Mouse (Mus musculus): ENCODE measurements around the gene Aanat. TPM values are rescaled to one million over a fixed set of nuclear protein-coding genes. Genes with fewer than 3 reads are reported as not detected.

Gene Aanat
- total RNA-seq (2012; rRNA removed) (not detected in 2 replicates), polyA plus RNA-seq (2012; ENCODE audit: insufficient read depth in 1 of 2, insufficient read length in 2 of 2, low read depth in 1 of 2, low replicate concordance in 2 of 2, missing spikeins in 1 of 2) (not detected)

GRCm38 (mm10) chr11:116586310-116586709 is at the start of gene Aanat:
Gene Aanat (plus strand): TSS chr11:116586432.
- no peak within 1 kb of the TSS for H3K4me3 ChIP-seq (ENCODE audit: control insufficient read depth in 1 of 2, insufficient read depth in 1 of 2, low read depth in 2 of 2, low read length in 2 of 2)
- peaks cover 0 to 10% of the 10 kb centered on the region in 2 experiments; a peak in 2 of 4 replicates for H3K36me3 ChIP-seq (ENCODE audit: control insufficient read depth in 1 of 2, insufficient read depth in 2 of 2, low read length in 2 of 2)
- H3K27me3 ChIP-seq (ENCODE audit: control insufficient read depth in 1 of 2, insufficient read depth in 2 of 2, low read length in 2 of 2): no peaks in the 10 kb centered on the region
- TF ChIP-seq MYB (IDR thresholded peaks at IDR 0.05; ENCODE audit: low read depth, low read length) (no peak), MEF2A (IDR thresholded peaks at IDR 0.05; ENCODE audit: extremely low read depth, insufficient replicate concordance, low read depth, low read length, poor library complexity, severe bottlenecking) (no peak), HCFC1 (IDR thresholded peaks at IDR 0.05; ENCODE audit: low read depth, low read length) (no peak), MAX (IDR thresholded peaks at IDR 0.05; ENCODE audit: low read length) (no peak), E2F4 (IDR thresholded peaks at IDR 0.05; ENCODE audit: borderline replicate concordance, low read depth, low read length) (no peak), MYC (IDR thresholded peaks at IDR 0.05; ENCODE audit: low read depth, low read length) (no peak), TAL1 (IDR thresholded peaks at IDR 0.05; ENCODE audit: low read length) (no peak)
- H3K27ac ChIP-seq (ENCODE audit: control insufficient read depth, low read depth, low read length): no peak within 1 kb of the TSS
- no peaks in the 10 kb centered on the region for H3K79me2 ChIP-seq (ENCODE audit: control insufficient read depth, insufficient read depth, low read length, poor library complexity)
- H3K4me1 ChIP-seq (ENCODE audit: control insufficient read depth in 1 of 2, insufficient read depth in 2 of 2, low read length in 2 of 2): peaks cover 8 to 28% of the 10 kb centered on the region in 2 experiments; a peak in 3 of 4 replicates
- H3K9ac ChIP-seq (ENCODE audit: control insufficient read depth, low read depth, low read length, poor library complexity, severe bottlenecking): no peak within 1 kb of the TSS
- H3K9me3 ChIP-seq (replicated peaks; ENCODE audit: insufficient read depth, low read length): no peaks in the 10 kb centered on the region
- no peak for DNase-seq (ENCODE audit: low read depth, low spot score)

GRCm38 (mm10) chr11:116536685-116537084 is 49.5 kb upstream of the Aanat start:
- peak overlapping the region; percentile 36; the same call in 1 of the 2 replicates for H3K27ac ChIP-seq (ENCODE audit: control insufficient read depth, low read depth, low read length)
- peak; percentile 62 for DNase-seq (ENCODE audit: low read depth, low spot score)
- TF ChIP-seq USF1 (IDR thresholded peaks at IDR 0.05; ENCODE audit: low read depth, low read length) (no peak), SIN3A (IDR thresholded peaks at IDR 0.05; ENCODE audit: low read length) (peak; percentile 40; the same call in 1 of the 2 replicates), EP300 (IDR thresholded peaks at IDR 0.05; ENCODE audit: low read depth in 1 of 2, low read length in 2 of 2) (peak; percentile 67 to 79), MYC (IDR thresholded peaks at IDR 0.05; ENCODE audit: low read depth, low read length) (no peak), MXI1 (IDR thresholded peaks at IDR 0.05; ENCODE audit: low read depth, low read length) (no peak), GATA1 (IDR thresholded peaks at IDR 0.05; ENCODE audit: low read depth, low read length) (peak; percentile 43; the same call in 1 of the 2 replicates), TAL1 (IDR thresholded peaks at IDR 0.05; ENCODE audit: low read length) (peak; percentile 44; the same call in 1 of the 2 replicates), MAZ (IDR thresholded peaks at IDR 0.05; ENCODE audit: low read depth, low read length) (no peak), HCFC1 (IDR thresholded peaks at IDR 0.05; ENCODE audit: low read depth, low read length) (no peak), NELFE (IDR thresholded peaks at IDR 0.05; ENCODE audit: low read depth, low read length) (0 out of 2 replicates have a peak, but pooled peaks have one; percentile 16), POLR2AphosphoS5 (IDR thresholded peaks at IDR 0.05; ENCODE audit: borderline replicate concordance, low read depth, low read length) (no peak), MEF2A (IDR thresholded peaks at IDR 0.05; ENCODE audit: extremely low read depth, insufficient replicate concordance, low read depth, low read length, poor library complexity, severe bottlenecking) (no peak), MYB (IDR thresholded peaks at IDR 0.05; ENCODE audit: low read depth, low read length) (no peak), ZKSCAN1 (IDR thresholded peaks at IDR 0.05; ENCODE audit: low read depth, low read length) (0 out of 2 replicates have a peak, but pooled peaks have one; percentile 30), GABPA (IDR thresholded peaks at IDR 0.05; ENCODE audit: low read depth, low read length) (no peak), USF2 (IDR thresholded peaks at IDR 0.05; ENCODE audit: borderline replicate concordance in 1 of 2, insufficient read depth in 1 of 2, low read depth in 1 of 2, low read length in 2 of 2) (no peak), ELF1 (IDR thresholded peaks at IDR 0.05; ENCODE audit: low read depth, low read length) (no peak), UBTF (IDR thresholded peaks at IDR 0.05; ENCODE audit: borderline replicate concordance, insufficient read depth, low read depth, low read length) (no peak), ZC3H11A (IDR thresholded peaks at IDR 0.05; ENCODE audit: low read depth, low read length) (no peak), CTCF (IDR thresholded peaks at IDR 0.05 in 2 of 3, conservative IDR thresholded peaks at IDR 0.05 in 1 of 3; ENCODE audit: control insufficient read depth in 1 of 3, insufficient read depth in 1 of 3, low read depth in 2 of 3, low read length in 3 of 3, poor library complexity in 1 of 3, severe bottlenecking in 1 of 3) (no peak), TCF12 (IDR thresholded peaks at IDR 0.05; ENCODE audit: low read depth, low read length) (peak; percentile 76; the same call in 1 of the 2 replicates), E2F4 (IDR thresholded peaks at IDR 0.05; ENCODE audit: borderline replicate concordance, low read depth, low read length) (no peak), CHD1 (IDR thresholded peaks at IDR 0.05; ENCODE audit: low read depth, low read length) (no peak), SMC3 (IDR thresholded peaks at IDR 0.05; ENCODE audit: low read depth, low read length) (peak; percentile 20; the same call in 1 of the 2 replicates), TBP (IDR thresholded peaks at IDR 0.05; ENCODE audit: low read depth, low read length) (no peak), MAFK (IDR thresholded peaks at IDR 0.05; ENCODE audit: borderline replicate concordance, low read depth, low read length) (no peak), JUND (IDR thresholded peaks at IDR 0.05; ENCODE audit: low read depth, low read length) (no peak), RAD21 (IDR thresholded peaks at IDR 0.05; ENCODE audit: low read depth, low read length) (no peak)

More at GRCm38 (mm10) chr11:116536685-116537084, 49.5 kb upstream of the Aanat start:
- H3K4me1 ChIP-seq (ENCODE audit: control insufficient read depth in 1 of 2, insufficient read depth in 2 of 2, low read length in 2 of 2): peaks cover 8 to 20% of the 10 kb centered on the region in 2 experiments; a peak in 3 of 4 replicates
- no peaks in the 10 kb centered on the region for H3K27me3 ChIP-seq (ENCODE audit: control insufficient read depth in 1 of 2, insufficient read depth in 2 of 2, low read length in 2 of 2)
- no peak overlapping the region for H3K4me3 ChIP-seq (ENCODE audit: control insufficient read depth in 1 of 2, insufficient read depth in 1 of 2, low read depth in 2 of 2, low read length in 2 of 2)
- no peaks in the 10 kb centered on the region for H3K9me3 ChIP-seq (replicated peaks; ENCODE audit: insufficient read depth, low read length)
- H3K79me2 ChIP-seq (ENCODE audit: control insufficient read depth, insufficient read depth, low read length, poor library complexity): peaks cover 28% of the 10 kb centered on the region
- H3K36me3 ChIP-seq (ENCODE audit: control insufficient read depth in 1 of 2, insufficient read depth in 2 of 2, low read length in 2 of 2): peaks cover 3 to 14% of the 10 kb centered on the region in 2 experiments; a peak in 3 of 4 replicates
- H3K9ac ChIP-seq (ENCODE audit: control insufficient read depth, low read depth, low read length, poor library complexity, severe bottlenecking): peak overlapping the region; percentile 5; the same call in 1 of the 2 replicates
